Mouse (Mus musculus): ENCODE results near the gene Myo18a. TPM values are rescaled to one million over a fixed set of nuclear protein-coding genes. Genes with fewer than 3 reads are reported as not detected.
A peak's percentile ranks its signal among the peaks of the same experiment; 100 is the strongest.

The Myo18a gene
- polyA plus RNA-seq, 1 experiment from 2014 or later: 12.3 TPM

DNA sequence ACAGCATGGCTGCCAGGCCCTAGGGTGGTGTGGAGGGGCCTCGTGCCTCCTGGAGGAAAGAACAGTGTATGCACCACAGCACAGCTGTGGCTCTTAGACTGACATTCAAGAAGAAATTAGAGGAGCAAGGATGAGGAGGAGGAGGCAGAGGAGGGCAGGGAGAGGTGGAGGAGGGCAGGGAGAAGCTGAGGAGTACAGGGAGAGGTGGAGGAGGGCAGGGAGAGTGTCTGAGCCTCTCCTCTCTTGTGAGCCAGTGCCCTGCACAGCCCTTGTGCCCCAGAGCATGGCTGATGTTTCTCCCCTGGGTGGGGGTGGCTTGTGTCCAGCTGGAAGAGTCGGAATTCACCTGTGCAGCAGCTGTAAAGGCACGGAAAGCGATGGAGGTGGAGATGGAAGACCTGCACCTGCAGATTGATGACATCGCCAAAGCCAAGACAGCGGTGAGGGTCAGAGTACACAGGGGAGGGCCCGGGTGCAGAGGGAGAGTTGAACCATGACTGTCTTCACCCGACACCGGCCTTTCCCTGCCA, 84.6 kb downstream of the Myo18a start:
- H3K4me3 ChIP-seq (ENCODE audit: low read depth, low read length): no peak overlapping the region
- H3K27ac ChIP-seq (replicated peaks; ENCODE audit: low read depth, low read length): no peak overlapping the region
- no peak overlapping the region for H3K9ac ChIP-seq (replicated peaks; ENCODE audit: low read length)
- ATAC-seq (replicated peaks; ENCODE audit: insufficient number of reproducible peaks, low FRiP score, low TSS enrichment, low read depth): 0 out of 2 replicates have a peak, but pooled peaks have one; percentile 15
- H3K36me3 ChIP-seq (replicated peaks; ENCODE audit: control insufficient read depth, insufficient read depth, low read depth, low read length): peaks cover 2% of the 10 kb centered on the region
- no peak overlapping the region for H3K4me2 ChIP-seq (ENCODE audit: low read depth, low read length)
- no peak for DNase-seq (ENCODE audit: low spot score)
- no peaks in the 10 kb centered on the region for H3K9me3 ChIP-seq (replicated peaks; ENCODE audit: control insufficient read depth, low read length)
- WGBS: 49% methylated on average over 9 of the region's 9 CpGs
- H3K27me3 ChIP-seq (ENCODE audit: control insufficient read depth, insufficient read depth, low read length): no peaks in the 10 kb centered on the region
- no peaks in the 10 kb centered on the region; the same call in 1 of the 2 replicates for H3K4me1 ChIP-seq (ENCODE audit: control insufficient read depth, insufficient read depth, low read length)

DNA sequence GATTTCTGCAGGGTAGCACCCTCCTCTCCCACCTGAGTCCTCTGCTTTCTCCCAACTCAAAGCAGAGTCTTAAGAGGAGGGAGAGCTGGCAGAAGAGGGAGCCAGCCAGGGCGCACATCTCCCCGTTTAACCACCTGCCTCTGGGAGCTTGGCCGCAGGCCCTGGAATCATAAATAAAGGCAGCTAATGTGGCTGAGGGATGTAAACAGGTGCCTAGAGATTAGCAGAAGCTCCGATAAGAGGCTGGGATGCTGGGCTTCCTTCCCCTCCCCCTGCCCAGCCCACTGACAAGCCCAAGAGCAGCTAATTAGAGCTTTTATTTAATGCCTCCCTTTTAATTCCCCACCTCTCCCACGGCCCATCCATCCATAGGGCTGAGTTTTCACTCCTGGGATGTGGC, 85.1 kb downstream of the Myo18a start:
- 45% methylated on average over 5 of the region's 5 CpGs for WGBS
- ATAC-seq (replicated peaks; ENCODE audit: insufficient number of reproducible peaks, low FRiP score, low TSS enrichment, low read depth) (no peak), DNase-seq (ENCODE audit: low spot score) (no peak)
- no peak overlapping the region for H3K9ac ChIP-seq (replicated peaks; ENCODE audit: low read length)
- H3K4me2 ChIP-seq (ENCODE audit: low read depth, low read length): no peak overlapping the region
- H3K9me3 ChIP-seq (replicated peaks; ENCODE audit: control insufficient read depth, low read length): no peaks in the 10 kb centered on the region
- peaks cover 4% of the 10 kb centered on the region; the same call in 1 of the 2 replicates for H3K36me3 ChIP-seq (replicated peaks; ENCODE audit: control insufficient read depth, insufficient read depth, low read depth, low read length)
- no peak overlapping the region for H3K27ac ChIP-seq (replicated peaks; ENCODE audit: low read depth, low read length)
- no peaks in the 10 kb centered on the region for H3K27me3 ChIP-seq (ENCODE audit: control insufficient read depth, insufficient read depth, low read length)
- no peaks in the 10 kb centered on the region; the same call in 1 of the 2 replicates for H3K4me1 ChIP-seq (ENCODE audit: control insufficient read depth, insufficient read depth, low read length)
- H3K4me3 ChIP-seq (ENCODE audit: low read depth, low read length): no peak overlapping the region

DNA sequence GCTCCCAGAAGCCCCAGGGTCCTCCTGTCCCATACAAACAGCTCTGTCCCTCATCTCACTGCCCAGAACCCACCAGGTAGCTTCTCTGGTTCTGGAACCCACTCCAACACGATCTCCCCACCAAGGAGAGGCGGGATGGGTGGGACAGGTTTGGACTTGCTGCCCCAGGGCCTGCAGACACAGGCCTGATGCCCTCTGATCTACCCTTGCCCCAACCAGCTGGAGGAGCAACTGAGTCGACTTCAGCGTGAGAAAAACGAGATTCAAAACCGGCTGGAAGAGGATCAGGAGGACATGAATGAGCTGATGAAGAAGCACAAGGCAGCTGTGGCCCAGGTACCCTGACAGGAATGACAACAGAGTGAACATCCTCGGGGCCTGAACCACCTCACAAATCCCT, 86.1 kb downstream of the Myo18a start:
- Histone ChIP-seq H3K27me3 (ENCODE audit: control insufficient read depth, insufficient read depth, low read length) (no peaks in the 10 kb centered on the region), H3K4me1 (ENCODE audit: control insufficient read depth, insufficient read depth, low read length) (no peaks in the 10 kb centered on the region; the same call in 1 of the 2 replicates)

DNA sequence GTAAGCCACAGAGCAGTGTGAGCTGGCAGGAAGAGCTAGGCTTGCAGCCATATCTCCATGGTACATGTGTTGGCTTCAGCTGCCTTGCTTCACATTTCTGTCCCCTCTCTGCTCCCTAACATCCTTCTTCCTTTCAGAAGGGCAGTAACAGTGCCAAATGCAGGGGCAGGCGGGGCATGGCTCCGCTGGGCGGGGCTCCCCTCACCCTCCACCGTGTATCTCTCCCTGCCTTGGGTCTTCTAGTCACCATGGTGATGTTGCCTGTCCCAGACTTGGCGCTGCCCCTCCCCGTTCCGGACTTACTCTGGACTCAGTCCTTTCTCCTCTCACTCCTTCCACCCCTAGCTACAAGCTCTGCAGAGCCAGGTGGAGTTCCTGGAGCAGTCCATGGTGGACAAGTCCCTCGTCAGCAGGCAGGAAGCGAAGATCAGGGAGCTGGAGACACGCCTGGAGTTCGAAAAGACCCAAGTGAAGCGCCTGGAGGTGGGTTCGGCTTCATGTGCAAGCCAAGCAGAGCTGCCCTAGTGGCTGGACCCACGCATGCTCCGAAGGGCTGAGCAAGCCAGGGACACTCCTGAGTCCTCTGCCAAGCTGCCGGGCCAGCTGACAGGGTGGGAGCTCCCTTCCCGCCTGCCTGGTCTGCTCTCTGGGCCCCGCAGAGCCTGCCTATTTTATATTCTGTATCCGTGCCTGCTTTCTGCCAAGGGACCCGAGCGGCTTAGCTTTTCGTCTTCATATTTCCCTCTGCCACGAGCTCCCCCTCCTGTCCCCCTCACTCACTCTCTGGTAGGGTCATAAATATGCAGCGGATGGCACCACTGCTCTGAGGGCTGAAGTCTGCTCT, 87.6 kb downstream of the Myo18a start:
- 0 out of 2 replicates have a peak, but pooled peaks have one; percentile 50 for ATAC-seq (replicated peaks; ENCODE audit: insufficient number of reproducible peaks, low FRiP score, low TSS enrichment, low read depth)
- Histone ChIP-seq H3K27ac (replicated peaks; ENCODE audit: low read depth, low read length) (no peak overlapping the region), H3K4me2 (ENCODE audit: low read depth, low read length) (no peak overlapping the region), H3K27me3 (ENCODE audit: control insufficient read depth, insufficient read depth, low read length) (no peaks in the 10 kb centered on the region), H3K9me3 (replicated peaks; ENCODE audit: control insufficient read depth, low read length) (no peaks in the 10 kb centered on the region), H3K9ac (replicated peaks; ENCODE audit: low read length) (no peak overlapping the region), H3K36me3 (replicated peaks; ENCODE audit: control insufficient read depth, insufficient read depth, low read depth, low read length) (peaks cover 4% of the 10 kb centered on the region; the same call in 1 of the 2 replicates), H3K4me1 (ENCODE audit: control insufficient read depth, insufficient read depth, low read length) (peaks cover 6% of the 10 kb centered on the region), H3K4me3 (ENCODE audit: low read depth, low read length) (no peak overlapping the region)
- DNase-seq (ENCODE audit: low spot score): no peak
- WGBS: 53% methylated on average over 24 of the region's 24 CpGs

More for the DNA sequence above, 86.1 kb downstream of the Myo18a start:
- Histone ChIP-seq H3K27ac (replicated peaks; ENCODE audit: low read depth, low read length) (no peak overlapping the region), H3K36me3 (replicated peaks; ENCODE audit: control insufficient read depth, insufficient read depth, low read depth, low read length) (peaks cover 5% of the 10 kb centered on the region; the same call in 1 of the 2 replicates), H3K4me2 (ENCODE audit: low read depth, low read length) (no peak overlapping the region), H3K9ac (replicated peaks; ENCODE audit: low read length) (no peak overlapping the region), H3K9me3 (replicated peaks; ENCODE audit: control insufficient read depth, low read length) (no peaks in the 10 kb centered on the region), H3K4me3 (ENCODE audit: low read depth, low read length) (no peak overlapping the region)
- ATAC-seq (replicated peaks; ENCODE audit: insufficient number of reproducible peaks, low FRiP score, low TSS enrichment, low read depth) (no peak), DNase-seq (ENCODE audit: low spot score) (no peak)
- 72% methylated on average over 7 of the region's 7 CpGs for WGBS

DNA sequence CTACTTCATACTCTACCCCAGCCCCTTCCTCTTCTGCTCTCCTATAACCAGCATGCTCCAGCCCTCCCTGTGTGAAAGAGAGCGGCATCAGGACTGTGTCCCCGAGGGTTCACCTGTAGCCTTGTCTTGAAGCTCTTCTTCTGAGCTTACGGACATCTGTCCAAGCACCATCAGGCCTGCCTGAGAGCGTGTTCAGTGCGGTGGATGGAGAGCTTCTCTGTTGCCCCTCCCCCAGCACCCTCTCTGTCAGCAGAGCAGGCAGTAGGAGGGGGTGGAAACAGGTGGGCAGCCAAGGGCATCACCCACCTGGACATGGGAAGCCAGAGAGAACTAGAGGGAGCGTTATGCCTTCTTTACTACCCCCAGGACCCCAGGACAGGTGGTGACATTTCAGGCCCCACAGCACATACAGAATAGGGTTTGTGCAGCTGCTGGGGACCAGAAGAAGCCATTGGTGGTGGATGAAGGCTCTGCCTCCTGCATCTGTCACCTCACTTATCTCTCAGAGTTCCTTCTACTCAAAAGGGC, 88.5 kb downstream of the Myo18a start:
- DNase-seq (ENCODE audit: low spot score) (no peak), ATAC-seq (replicated peaks; ENCODE audit: insufficient number of reproducible peaks, low FRiP score, low TSS enrichment, low read depth) (no peak)
- Histone ChIP-seq H3K27me3 (ENCODE audit: control insufficient read depth, insufficient read depth, low read length) (no peaks in the 10 kb centered on the region), H3K4me2 (ENCODE audit: low read depth, low read length) (no peak overlapping the region), H3K9me3 (replicated peaks; ENCODE audit: control insufficient read depth, low read length) (no peaks in the 10 kb centered on the region), H3K4me1 (ENCODE audit: control insufficient read depth, insufficient read depth, low read length) (peaks cover 6% of the 10 kb centered on the region), H3K36me3 (replicated peaks; ENCODE audit: control insufficient read depth, insufficient read depth, low read depth, low read length) (peaks cover 3% of the 10 kb centered on the region; the same call in 1 of the 2 replicates), H3K9ac (replicated peaks; ENCODE audit: low read length) (no peak overlapping the region), H3K4me3 (ENCODE audit: low read depth, low read length) (no peak overlapping the region), H3K27ac (replicated peaks; ENCODE audit: low read depth, low read length) (no peak overlapping the region)
- 84% methylated on average over 6 of the region's 6 CpGs for WGBS

DNA sequence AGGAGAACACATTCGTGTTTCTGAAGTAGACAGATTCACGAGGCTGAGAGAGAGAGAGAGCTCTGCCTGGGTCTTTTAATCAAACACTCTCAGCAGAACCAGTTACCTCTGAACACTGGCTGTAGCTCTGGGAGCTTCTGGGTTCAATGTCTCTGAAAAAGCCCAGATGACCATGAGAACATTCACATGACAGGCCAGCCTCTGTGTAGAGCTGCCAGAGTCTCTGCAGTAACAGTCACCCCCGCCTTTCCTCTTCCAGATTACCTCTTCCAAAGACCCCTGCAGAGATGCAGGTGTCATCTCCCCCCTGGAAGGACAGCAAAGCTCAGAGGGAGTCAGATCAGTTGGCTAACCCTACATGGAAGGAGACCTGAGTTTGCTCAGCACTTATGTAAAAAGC, 89.1 kb downstream of the Myo18a start:
- peaks cover 6% of the 10 kb centered on the region for H3K4me1 ChIP-seq (ENCODE audit: control insufficient read depth, insufficient read depth, low read length)
- H3K4me3 ChIP-seq (ENCODE audit: low read depth, low read length): no peak overlapping the region
- no peaks in the 10 kb centered on the region for H3K27me3 ChIP-seq (ENCODE audit: control insufficient read depth, insufficient read depth, low read length)
- no peak overlapping the region for H3K27ac ChIP-seq (replicated peaks; ENCODE audit: low read depth, low read length)
- no peak for DNase-seq (ENCODE audit: low spot score)
- 68% methylated on average over 3 of the region's 3 CpGs for WGBS
- ATAC-seq (replicated peaks; ENCODE audit: insufficient number of reproducible peaks, low FRiP score, low TSS enrichment, low read depth): no peak
- H3K36me3 ChIP-seq (replicated peaks; ENCODE audit: control insufficient read depth, insufficient read depth, low read depth, low read length): peaks cover 3% of the 10 kb centered on the region; the same call in 1 of the 2 replicates
- H3K4me2 ChIP-seq (ENCODE audit: low read depth, low read length): no peak overlapping the region
- H3K9ac ChIP-seq (replicated peaks; ENCODE audit: low read length): no peak overlapping the region
- H3K9me3 ChIP-seq (replicated peaks; ENCODE audit: control insufficient read depth, low read length): no peaks in the 10 kb centered on the region

DNA sequence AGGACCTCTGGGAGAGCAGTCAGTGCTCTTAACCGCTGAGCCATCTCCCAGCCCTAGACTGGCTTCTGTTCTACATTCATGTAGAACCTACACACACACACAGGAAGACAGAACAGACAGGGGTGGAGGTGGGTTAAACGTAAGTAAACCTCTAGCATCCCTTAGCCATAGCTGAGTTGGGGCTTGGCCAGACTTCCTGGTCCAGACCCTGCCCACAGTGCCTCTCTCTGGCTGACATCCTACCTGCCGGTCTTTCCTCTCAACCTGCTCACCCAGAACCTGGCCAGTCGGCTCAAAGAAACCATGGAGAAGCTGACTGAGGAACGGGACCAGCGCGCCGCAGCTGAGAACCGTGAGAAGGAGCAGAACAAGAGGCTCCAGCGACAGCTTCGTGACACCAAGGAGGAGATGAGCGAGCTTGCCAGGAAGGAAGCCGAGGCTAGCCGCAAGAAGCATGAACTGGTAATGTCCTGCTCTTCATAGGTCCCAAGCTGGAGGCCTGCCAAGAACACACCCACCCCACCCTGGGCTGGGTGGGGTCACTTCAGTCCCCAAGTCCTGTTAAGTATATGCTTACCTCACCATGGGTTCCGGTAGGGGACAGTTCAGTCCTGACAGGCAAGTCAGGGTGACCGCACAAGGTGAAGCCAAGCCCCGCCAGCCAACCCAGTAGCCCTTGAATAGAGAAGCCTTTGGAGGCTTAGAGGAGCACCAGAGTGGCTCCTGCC, 90.1 kb downstream of the Myo18a start:
- Histone ChIP-seq H3K4me2 (ENCODE audit: low read depth, low read length) (no peak overlapping the region), H3K27me3 (ENCODE audit: control insufficient read depth, insufficient read depth, low read length) (no peaks in the 10 kb centered on the region; the same call in 1 of the 2 replicates), H3K4me1 (ENCODE audit: control insufficient read depth, insufficient read depth, low read length) (peaks cover 6% of the 10 kb centered on the region), H3K9me3 (replicated peaks; ENCODE audit: control insufficient read depth, low read length) (no peaks in the 10 kb centered on the region), H3K4me3 (ENCODE audit: low read depth, low read length) (no peak overlapping the region), H3K36me3 (replicated peaks; ENCODE audit: control insufficient read depth, insufficient read depth, low read depth, low read length) (peaks cover 3% of the 10 kb centered on the region; the same call in 1 of the 2 replicates), H3K27ac (replicated peaks; ENCODE audit: low read depth, low read length) (no peak overlapping the region), H3K9ac (replicated peaks; ENCODE audit: low read length) (no peak overlapping the region)
- no peak for ATAC-seq (replicated peaks; ENCODE audit: insufficient number of reproducible peaks, low FRiP score, low TSS enrichment, low read depth)
- 90% methylated on average over 17 of the region's 17 CpGs for WGBS
- no peak for DNase-seq (ENCODE audit: low spot score)

All from embryonic facial prominence, embryonic 11.5 days (tissue).